Mouse (Mus musculus): ENCODE data around the gene Pacsin1.

- TF ChIP-seq POLR2A (IDR thresholded peaks at IDR 0.05; ENCODE audit: insufficient read depth, low read depth, low read length) (no peak), CTCF (IDR thresholded peaks at IDR 0.05) (no peak)
Measured at GRCm38 (mm10) chr17:27658767-27659166, 3.5 kb downstream of the Pacsin1 start.
